Mouse (Mus musculus): ENCODE measurements around the gene Txndc5. TPM values are rescaled to one million over a fixed set of nuclear protein-coding genes. Genes with fewer than 3 reads are reported as not detected.

Txndc5 gene
- polyA plus RNA-seq (2012; rRNA removed) = 212 and 218 TPM in 2 replicates
- 342 and 345 TPM in 2 replicates for polyA plus RNA-seq (2014; fragmentation: Nextera tagmentation; extraction: Ambion mirVana)

DNA sequence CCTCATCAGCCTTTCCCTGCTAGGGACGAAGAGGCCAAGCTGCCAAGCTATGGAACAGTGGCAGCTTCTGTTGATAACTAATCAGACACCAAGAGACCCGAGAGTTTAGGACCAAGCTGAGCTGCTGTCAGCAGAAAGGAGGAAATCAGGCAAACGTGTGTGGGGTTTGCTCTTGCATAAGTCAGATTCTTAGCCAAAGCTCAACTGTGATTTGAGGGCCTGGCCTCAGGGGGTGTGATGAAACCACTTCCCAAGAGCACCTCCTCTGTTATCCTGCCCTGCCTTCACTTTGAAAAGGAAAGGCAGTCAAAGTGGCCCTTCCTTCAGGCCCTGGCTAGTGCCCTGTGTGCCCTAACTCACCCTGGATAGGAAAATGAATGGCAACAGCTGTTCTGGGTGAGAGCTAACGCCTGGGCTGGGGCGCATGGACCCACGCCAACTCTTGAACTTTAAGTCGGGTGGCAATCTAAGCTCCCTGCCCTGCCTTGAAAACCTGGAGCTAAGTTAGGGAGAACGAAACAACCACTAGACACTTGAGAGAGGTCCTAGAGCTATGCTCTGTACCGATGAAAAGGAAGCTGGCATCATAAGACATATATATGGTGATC lies at the start of gene Txndc5:
TSS of gene Txndc5 (minus strand) at position 138 of the 608 bp plus-strand sequence.
- Histone ChIP-seq H3K4me3 (replicated peaks; ENCODE audit: low read length) (peak within 1 kb of the TSS; percentile 92), H3K4me1 (ENCODE audit: control insufficient read depth, insufficient read depth, low read length) (peaks cover 18% of the 10 kb centered on the region), H3K9me3 (ENCODE audit: control insufficient read depth, low read length) (no peaks in the 10 kb centered on the region), H3K27ac (replicated peaks; ENCODE audit: low read depth, low read length) (peak within 1 kb of the TSS; percentile 93), H3K36me3 (ENCODE audit: control insufficient read depth, insufficient read depth, low read length) (no peaks in the 10 kb centered on the region), H3K4me2 (replicated peaks; ENCODE audit: low read depth, low read length, severe bottlenecking) (peak within 1 kb of the TSS; percentile 65), H3K9ac (ENCODE audit: low read depth, low read length, severe bottlenecking) (peak within 1 kb of the TSS; percentile 96), H3K27me3 (ENCODE audit: control insufficient read depth, insufficient read depth, low read length) (no peaks in the 10 kb centered on the region)
- ATAC-seq (ENCODE audit: low FRiP score, low read depth) (no peak), DNase-seq (ENCODE audit: low spot score) (no peak)
- no peak for TF ChIP-seq POLR2A (IDR thresholded peaks at IDR 0.05; ENCODE audit: borderline replicate concordance, extremely low read depth, insufficient read depth, insufficient read length)
- WGBS = 52% methylated on average over 9 of the region's 9 CpGs

DNA sequence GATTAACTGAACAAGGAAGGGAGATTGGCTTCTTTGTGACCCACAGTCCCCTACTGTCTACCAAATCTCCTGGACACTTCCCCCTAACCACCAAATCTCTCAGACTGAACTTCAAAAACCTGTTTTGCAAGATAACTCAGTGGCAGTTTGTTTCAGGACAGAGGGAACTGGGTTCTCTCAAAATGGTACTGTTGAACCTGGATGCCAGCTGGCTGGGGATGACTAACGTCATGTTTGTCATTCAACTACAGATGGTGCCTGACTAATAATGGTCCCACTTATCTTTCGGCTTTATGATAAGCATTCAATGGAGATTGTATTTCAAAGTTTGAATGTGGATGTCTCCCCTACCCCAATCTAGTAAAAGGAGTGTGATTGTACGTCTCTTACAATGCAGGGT lies 46.0 kb upstream of the Txndc5 start:
- no peak for DNase-seq (ENCODE audit: low spot score)
- no peaks in the 10 kb centered on the region for H3K36me3 ChIP-seq (ENCODE audit: control insufficient read depth, insufficient read depth, low read length)
- no peaks in the 10 kb centered on the region for H3K9me3 ChIP-seq (ENCODE audit: control insufficient read depth, low read length)
- 75% methylated on average over 3 of the region's 3 CpGs for WGBS
- no peak overlapping the region for H3K27ac ChIP-seq (replicated peaks; ENCODE audit: low read depth, low read length)
- no peak for ATAC-seq (ENCODE audit: low FRiP score, low read depth)
- no peaks in the 10 kb centered on the region for H3K27me3 ChIP-seq (ENCODE audit: control insufficient read depth, insufficient read depth, low read length)
- no peaks in the 10 kb centered on the region for H3K4me1 ChIP-seq (ENCODE audit: control insufficient read depth, insufficient read depth, low read length)
- TF ChIP-seq POLR2A (IDR thresholded peaks at IDR 0.05; ENCODE audit: borderline replicate concordance, extremely low read depth, insufficient read depth, insufficient read length) = no peak
- H3K4me2 ChIP-seq (replicated peaks; ENCODE audit: low read depth, low read length, severe bottlenecking) = no peak overlapping the region
- no peak overlapping the region for H3K9ac ChIP-seq (ENCODE audit: low read depth, low read length, severe bottlenecking)
- no peak overlapping the region for H3K4me3 ChIP-seq (replicated peaks; ENCODE audit: low read length)

DNA sequence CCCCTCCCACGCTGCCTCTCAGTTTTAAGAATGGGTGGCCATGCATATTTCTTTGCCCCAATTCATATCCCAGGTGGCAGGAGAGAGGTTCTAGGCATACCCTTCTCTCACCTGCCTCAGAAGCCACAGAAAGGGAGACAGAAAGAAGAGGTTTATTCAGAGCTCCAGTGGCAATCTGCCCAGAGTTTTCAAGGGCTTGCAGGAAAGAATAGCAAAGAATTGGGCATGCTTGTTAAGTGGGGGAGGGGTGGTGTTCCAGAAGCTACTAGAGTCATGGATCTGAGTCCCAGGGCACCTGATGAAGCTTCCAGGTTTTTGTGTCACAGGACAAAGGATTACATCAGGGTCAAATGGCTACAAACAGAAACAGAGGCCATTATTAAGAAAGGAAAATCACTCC lies 44.7 kb upstream of the Txndc5 start:
- no peaks in the 10 kb centered on the region for H3K9me3 ChIP-seq (ENCODE audit: control insufficient read depth, low read length)

DNA sequence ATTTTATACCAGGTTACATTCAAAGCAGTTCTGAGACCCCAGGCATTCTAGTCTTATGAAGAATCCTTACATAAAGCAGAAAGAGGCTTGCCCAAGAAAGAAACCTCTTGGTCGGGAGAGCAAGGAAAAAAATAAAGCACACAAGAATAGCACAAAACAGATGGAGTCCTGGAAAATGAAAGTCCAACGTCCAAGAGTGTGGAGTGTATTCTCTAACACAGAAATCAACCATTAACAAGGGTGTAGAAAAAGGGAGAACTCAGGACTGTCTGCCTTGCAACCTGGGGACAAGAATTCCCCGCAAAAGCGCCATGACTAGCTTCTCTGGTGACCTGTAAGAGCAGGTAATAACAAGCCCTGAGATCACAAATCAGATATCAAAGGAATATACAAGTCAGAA lies 36.6 kb upstream of the Txndc5 start:
- TF ChIP-seq POLR2A (IDR thresholded peaks at IDR 0.05; ENCODE audit: borderline replicate concordance, extremely low read depth, insufficient read depth, insufficient read length) = no peak
- H3K9ac ChIP-seq (ENCODE audit: low read depth, low read length, severe bottlenecking) = no peak overlapping the region
- no peaks in the 10 kb centered on the region for H3K9me3 ChIP-seq (ENCODE audit: control insufficient read depth, low read length)
- H3K36me3 ChIP-seq (ENCODE audit: control insufficient read depth, insufficient read depth, low read length) = no peaks in the 10 kb centered on the region
- H3K4me2 ChIP-seq (replicated peaks; ENCODE audit: low read depth, low read length, severe bottlenecking) = no peak overlapping the region
- no peak overlapping the region for H3K4me3 ChIP-seq (replicated peaks; ENCODE audit: low read length)
- H3K4me1 ChIP-seq (ENCODE audit: control insufficient read depth, insufficient read depth, low read length) = no peaks in the 10 kb centered on the region
- ATAC-seq (ENCODE audit: low FRiP score, low read depth) (no peak), DNase-seq (ENCODE audit: low spot score) (no peak)
- 70% methylated on average over 4 of the region's 4 CpGs for WGBS
- H3K27ac ChIP-seq (replicated peaks; ENCODE audit: low read depth, low read length) = no peak overlapping the region
- H3K27me3 ChIP-seq (ENCODE audit: control insufficient read depth, insufficient read depth, low read length) = no peaks in the 10 kb centered on the region

More for the DNA sequence above, 44.7 kb upstream of the Txndc5 start:
- Histone ChIP-seq H3K4me2 (replicated peaks; ENCODE audit: low read depth, low read length, severe bottlenecking) (no peak overlapping the region), H3K9ac (ENCODE audit: low read depth, low read length, severe bottlenecking) (no peak overlapping the region), H3K4me3 (replicated peaks; ENCODE audit: low read length) (no peak overlapping the region), H3K27ac (replicated peaks; ENCODE audit: low read depth, low read length) (no peak overlapping the region), H3K36me3 (ENCODE audit: control insufficient read depth, insufficient read depth, low read length) (no peaks in the 10 kb centered on the region), H3K27me3 (ENCODE audit: control insufficient read depth, insufficient read depth, low read length) (no peaks in the 10 kb centered on the region), H3K4me1 (ENCODE audit: control insufficient read depth, insufficient read depth, low read length) (no peaks in the 10 kb centered on the region)
- 100% methylated on average over 1 of the region's 1 CpGs for WGBS
- DNase-seq (ENCODE audit: low spot score) = no peak
- no peak for TF ChIP-seq POLR2A (IDR thresholded peaks at IDR 0.05; ENCODE audit: borderline replicate concordance, extremely low read depth, insufficient read depth, insufficient read length)
- no peak for ATAC-seq (ENCODE audit: low FRiP score, low read depth)

DNA sequence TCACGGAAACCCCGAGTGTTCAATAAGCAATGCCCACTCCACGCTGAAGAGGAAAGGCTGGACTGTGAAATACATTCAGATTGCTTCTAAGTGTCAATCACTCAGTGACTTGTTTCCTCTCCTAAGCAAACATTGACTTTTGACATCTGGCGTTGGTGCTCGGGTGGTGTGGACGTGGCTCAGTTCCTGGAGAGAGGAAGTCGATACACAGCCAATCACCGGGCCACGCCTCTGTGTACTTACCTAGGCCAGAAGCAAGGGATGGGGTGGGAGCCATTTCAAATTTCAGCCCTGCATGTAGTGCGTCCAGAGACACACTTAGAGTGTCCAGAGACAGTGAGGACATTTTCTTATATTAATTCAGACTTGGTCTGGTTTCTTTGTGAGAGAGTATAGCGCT lies 26.0 kb upstream of the Txndc5 start:
- H3K4me1 ChIP-seq (ENCODE audit: control insufficient read depth, insufficient read depth, low read length) = no peaks in the 10 kb centered on the region
- no peak for DNase-seq (ENCODE audit: low spot score)

More for the DNA sequence above, 26.0 kb upstream of the Txndc5 start:
- 78% methylated on average over 11 of the region's 11 CpGs for WGBS
- ATAC-seq (ENCODE audit: low FRiP score, low read depth) = no peak
- Histone ChIP-seq H3K9me3 (ENCODE audit: control insufficient read depth, low read length) (no peaks in the 10 kb centered on the region), H3K27me3 (ENCODE audit: control insufficient read depth, insufficient read depth, low read length) (no peaks in the 10 kb centered on the region), H3K9ac (ENCODE audit: low read depth, low read length, severe bottlenecking) (no peak overlapping the region), H3K27ac (replicated peaks; ENCODE audit: low read depth, low read length) (no peak overlapping the region), H3K4me3 (replicated peaks; ENCODE audit: low read length) (no peak overlapping the region), H3K36me3 (ENCODE audit: control insufficient read depth, insufficient read depth, low read length) (no peaks in the 10 kb centered on the region), H3K4me2 (replicated peaks; ENCODE audit: low read depth, low read length, severe bottlenecking) (no peak overlapping the region)
- TF ChIP-seq POLR2A (IDR thresholded peaks at IDR 0.05; ENCODE audit: borderline replicate concordance, extremely low read depth, insufficient read depth, insufficient read length) = no peak
